Mouse (Mus musculus): ENCODE results near the gene Sebox. TPM values are rescaled to one million over a fixed set of nuclear protein-coding genes. Genes with fewer than 3 reads are reported as not detected.

Sebox gene
- polyA plus RNA-seq, 1 experiment, result 14.7 TPM

DNA sequence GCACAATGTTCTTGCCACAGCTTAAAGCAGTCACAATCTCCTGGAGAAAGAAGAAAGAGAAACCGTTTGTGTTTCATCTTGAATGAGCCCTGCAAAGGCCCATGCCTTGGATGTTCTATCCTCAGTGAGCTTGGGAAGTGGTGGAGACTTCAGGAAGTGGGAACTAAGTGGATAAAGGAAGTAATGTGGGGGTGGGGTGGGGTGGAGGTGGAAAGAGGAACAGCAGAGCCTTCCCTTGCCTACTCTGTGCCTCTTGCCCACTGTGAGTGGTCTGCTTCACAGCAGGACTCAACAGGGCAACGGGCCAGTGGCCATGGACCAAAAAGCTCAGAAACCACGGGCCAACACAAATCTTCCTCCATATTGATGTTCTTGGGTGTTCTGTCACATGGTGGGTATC lies 28.0 kb upstream of the Sebox start:
- no peak for DNase-seq
- H3K27ac ChIP-seq (ENCODE audit: insufficient read depth, low read length), result no peak overlapping the region
- 44% methylated on average over 3 of the region's 3 CpGs for WGBS
- H3K4me1 ChIP-seq (ENCODE audit: control insufficient read depth, insufficient read depth, low read length), result no peaks in the 10 kb centered on the region; the same call in 1 of the 2 replicates
- no peak for TF ChIP-seq CTCF (IDR thresholded peaks at IDR 0.05; ENCODE audit: borderline replicate concordance, insufficient read depth, low read depth, low read length)
- no peak for TF ChIP-seq POLR2A (IDR thresholded peaks at IDR 0.05; ENCODE audit: borderline replicate concordance, insufficient read depth, low read length)
- no peak overlapping the region for H3K4me3 ChIP-seq (replicated peaks; ENCODE audit: insufficient read depth, low read depth, low read length)
- H3K27me3 ChIP-seq (ENCODE audit: control insufficient read depth, insufficient read depth, low read length), result no peaks in the 10 kb centered on the region

- no peak for TF ChIP-seq CTCF (IDR thresholded peaks at IDR 0.05; ENCODE audit: borderline replicate concordance, insufficient read depth, low read depth, low read length)
- no peak for TF ChIP-seq POLR2A (IDR thresholded peaks at IDR 0.05; ENCODE audit: borderline replicate concordance, insufficient read depth, low read length)
These were observed 19.6 kb upstream of the Sebox start for GRCm38 (mm10) chr11:78483639-78484038.

DNA sequence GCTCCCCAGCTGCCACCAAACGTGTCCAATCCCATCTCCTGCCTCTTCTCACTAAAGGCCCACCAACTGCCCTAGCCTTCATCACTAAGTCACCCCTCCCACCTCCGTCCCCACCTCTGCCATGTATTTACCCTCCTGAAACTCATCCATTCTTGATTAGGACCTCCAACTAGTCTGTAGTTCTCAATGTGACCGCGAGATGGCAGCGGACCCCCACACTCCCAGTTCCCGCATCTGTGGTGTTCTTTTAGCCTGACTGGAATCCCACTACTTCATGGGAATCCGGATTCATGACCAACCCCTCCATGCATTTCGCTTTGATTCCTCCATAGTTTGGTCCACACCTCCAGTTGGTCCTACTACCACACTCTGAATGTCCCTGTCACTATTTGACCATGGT lies 15.1 kb upstream of the Sebox start:
- 2% methylated on average over 8 of the region's 8 CpGs for WGBS
- Histone ChIP-seq H3K4me1 (ENCODE audit: control insufficient read depth, insufficient read depth, low read length) (no peaks in the 10 kb centered on the region), H3K4me3 (replicated peaks; ENCODE audit: insufficient read depth, low read depth, low read length) (no peak overlapping the region), H3K27ac (ENCODE audit: insufficient read depth, low read length) (no peak overlapping the region), H3K27me3 (ENCODE audit: control insufficient read depth, insufficient read depth, low read length) (no peaks in the 10 kb centered on the region)
- TF ChIP-seq CTCF (IDR thresholded peaks at IDR 0.05; ENCODE audit: borderline replicate concordance, insufficient read depth, low read depth, low read length), result peak; percentile 96
- TF ChIP-seq POLR2A (IDR thresholded peaks at IDR 0.05; ENCODE audit: borderline replicate concordance, insufficient read depth, low read length), result no peak
- peak; percentile 74 to 88 for DNase-seq

More at GRCm38 (mm10) chr11:78483639-78484038, 19.6 kb upstream of the Sebox start:
- Histone ChIP-seq H3K27me3 (ENCODE audit: control insufficient read depth, insufficient read depth, low read length) (no peaks in the 10 kb centered on the region), H3K27ac (ENCODE audit: insufficient read depth, low read length) (no peak overlapping the region), H3K4me1 (ENCODE audit: control insufficient read depth, insufficient read depth, low read length) (no peaks in the 10 kb centered on the region), H3K4me3 (replicated peaks; ENCODE audit: insufficient read depth, low read depth, low read length) (no peak overlapping the region)
- 80% methylated on average over 7 of the region's 7 CpGs for WGBS
- no peak for DNase-seq

DNA sequence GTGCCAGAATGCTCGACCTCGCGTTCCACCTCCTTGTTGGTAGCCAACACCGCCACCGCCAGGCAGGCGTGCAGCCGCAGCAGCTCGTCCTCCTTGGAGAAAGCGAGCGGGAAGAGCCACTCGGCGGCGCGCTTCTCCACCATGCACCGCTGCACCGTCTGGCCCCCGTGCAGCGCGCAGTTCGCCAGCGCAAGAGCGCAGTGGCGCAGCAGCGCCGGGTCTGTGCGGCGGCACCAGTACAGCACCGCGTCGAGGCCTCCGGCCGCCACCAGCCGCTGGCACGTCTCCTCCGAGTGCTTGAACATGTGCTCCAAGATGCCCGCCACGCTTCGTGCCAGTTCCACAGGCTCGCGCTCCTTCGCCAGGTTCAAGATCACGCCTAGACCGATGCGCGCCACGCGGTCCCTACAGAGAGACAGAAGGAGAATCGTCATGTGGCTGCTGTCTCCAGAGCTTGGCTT lies 12.4 kb upstream of the Sebox start:
- peak; percentile 73 to 74 for DNase-seq
- Histone ChIP-seq H3K27me3 (ENCODE audit: control insufficient read depth, insufficient read depth, low read length) (no peaks in the 10 kb centered on the region), H3K27ac (ENCODE audit: insufficient read depth, low read length) (no peak overlapping the region), H3K4me1 (ENCODE audit: control insufficient read depth, insufficient read depth, low read length) (peaks cover 3% of the 10 kb centered on the region; the same call in 1 of the 2 replicates), H3K4me3 (replicated peaks; ENCODE audit: insufficient read depth, low read depth, low read length) (peak overlapping the region; percentile 48)
- 2% methylated on average over 48 of the region's 48 CpGs for WGBS
- TF ChIP-seq POLR2A (IDR thresholded peaks at IDR 0.05; ENCODE audit: borderline replicate concordance, insufficient read depth, low read length) (peak; percentile 26; the same call in 1 of the 2 replicates), CTCF (IDR thresholded peaks at IDR 0.05; ENCODE audit: borderline replicate concordance, insufficient read depth, low read depth, low read length) (peak; percentile 23; the same call in 1 of the 2 replicates)

DNA sequence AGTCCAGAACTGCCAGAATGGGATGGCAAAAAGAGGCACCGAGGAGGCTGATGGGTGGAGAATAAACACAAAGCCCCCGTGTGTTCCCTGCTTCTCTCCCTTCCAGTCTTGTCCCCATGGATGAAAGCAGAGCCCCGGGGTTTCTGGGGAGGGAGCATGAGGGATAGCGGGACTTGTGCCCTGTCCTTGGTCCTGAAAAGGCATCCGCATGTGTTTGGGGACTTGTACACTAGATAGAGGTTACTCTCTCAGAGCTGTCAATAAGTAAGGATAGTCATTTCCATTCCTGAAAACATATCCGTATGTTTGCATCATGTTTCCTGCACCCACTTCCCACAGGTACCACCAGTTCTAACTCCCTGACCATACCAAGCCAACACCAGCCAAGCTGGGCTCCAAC lies 7.3 kb upstream of the Sebox start:
- peak in 1 of 2 experiments; percentile 39 for DNase-seq
- H3K27ac ChIP-seq (ENCODE audit: insufficient read depth, low read length), result no peak overlapping the region
- no peaks in the 10 kb centered on the region for H3K27me3 ChIP-seq (ENCODE audit: control insufficient read depth, insufficient read depth, low read length)
- peak overlapping the region; percentile 77 for H3K4me3 ChIP-seq (replicated peaks; ENCODE audit: insufficient read depth, low read depth, low read length)
- TF ChIP-seq POLR2A (IDR thresholded peaks at IDR 0.05; ENCODE audit: borderline replicate concordance, insufficient read depth, low read length) (no peak), CTCF (IDR thresholded peaks at IDR 0.05; ENCODE audit: borderline replicate concordance, insufficient read depth, low read depth, low read length) (no peak)
- peaks cover 3% of the 10 kb centered on the region; the same call in 1 of the 2 replicates for H3K4me1 ChIP-seq (ENCODE audit: control insufficient read depth, insufficient read depth, low read length)
- WGBS, result 16% methylated on average over 6 of the region's 6 CpGs

DNA sequence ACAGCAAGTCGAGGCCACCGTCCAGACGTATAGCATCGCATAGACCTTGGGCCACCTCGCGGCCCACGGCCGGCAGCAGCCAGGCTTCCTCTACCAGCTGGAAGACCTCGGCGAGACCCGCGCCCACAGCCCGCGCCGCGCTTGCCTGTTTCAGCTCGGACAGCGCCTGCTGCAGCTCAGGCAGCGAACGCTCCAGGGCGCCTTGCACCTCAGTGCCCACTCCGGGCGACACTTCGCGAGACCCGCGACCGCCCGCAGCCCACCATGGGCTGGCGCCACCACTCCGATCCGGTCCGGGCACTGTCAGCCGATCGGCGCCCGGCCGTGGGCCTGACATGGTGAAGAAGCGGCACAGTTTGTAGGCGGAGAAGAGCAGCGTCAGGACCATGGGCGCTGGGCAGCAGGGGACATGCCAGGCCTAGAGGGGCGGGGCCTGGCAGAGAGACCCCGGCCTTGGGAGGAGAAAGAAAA lies 6.1 kb upstream of the Sebox start:
- TF ChIP-seq POLR2A (IDR thresholded peaks at IDR 0.05; ENCODE audit: borderline replicate concordance, insufficient read depth, low read length) (no peak), CTCF (IDR thresholded peaks at IDR 0.05; ENCODE audit: borderline replicate concordance, insufficient read depth, low read depth, low read length) (no peak)
- no peaks in the 10 kb centered on the region for H3K27me3 ChIP-seq (ENCODE audit: control insufficient read depth, insufficient read depth, low read length)
- peak; percentile 71 to 76 for DNase-seq
- under 1% methylated on average over 44 of the region's 44 CpGs for WGBS
- H3K4me3 ChIP-seq (replicated peaks; ENCODE audit: insufficient read depth, low read depth, low read length), result peak overlapping the region; percentile 77
- H3K27ac ChIP-seq (ENCODE audit: insufficient read depth, low read length), result peak overlapping the region; percentile 75
- peaks cover 3% of the 10 kb centered on the region; the same call in 1 of the 2 replicates for H3K4me1 ChIP-seq (ENCODE audit: control insufficient read depth, insufficient read depth, low read length)

DNA sequence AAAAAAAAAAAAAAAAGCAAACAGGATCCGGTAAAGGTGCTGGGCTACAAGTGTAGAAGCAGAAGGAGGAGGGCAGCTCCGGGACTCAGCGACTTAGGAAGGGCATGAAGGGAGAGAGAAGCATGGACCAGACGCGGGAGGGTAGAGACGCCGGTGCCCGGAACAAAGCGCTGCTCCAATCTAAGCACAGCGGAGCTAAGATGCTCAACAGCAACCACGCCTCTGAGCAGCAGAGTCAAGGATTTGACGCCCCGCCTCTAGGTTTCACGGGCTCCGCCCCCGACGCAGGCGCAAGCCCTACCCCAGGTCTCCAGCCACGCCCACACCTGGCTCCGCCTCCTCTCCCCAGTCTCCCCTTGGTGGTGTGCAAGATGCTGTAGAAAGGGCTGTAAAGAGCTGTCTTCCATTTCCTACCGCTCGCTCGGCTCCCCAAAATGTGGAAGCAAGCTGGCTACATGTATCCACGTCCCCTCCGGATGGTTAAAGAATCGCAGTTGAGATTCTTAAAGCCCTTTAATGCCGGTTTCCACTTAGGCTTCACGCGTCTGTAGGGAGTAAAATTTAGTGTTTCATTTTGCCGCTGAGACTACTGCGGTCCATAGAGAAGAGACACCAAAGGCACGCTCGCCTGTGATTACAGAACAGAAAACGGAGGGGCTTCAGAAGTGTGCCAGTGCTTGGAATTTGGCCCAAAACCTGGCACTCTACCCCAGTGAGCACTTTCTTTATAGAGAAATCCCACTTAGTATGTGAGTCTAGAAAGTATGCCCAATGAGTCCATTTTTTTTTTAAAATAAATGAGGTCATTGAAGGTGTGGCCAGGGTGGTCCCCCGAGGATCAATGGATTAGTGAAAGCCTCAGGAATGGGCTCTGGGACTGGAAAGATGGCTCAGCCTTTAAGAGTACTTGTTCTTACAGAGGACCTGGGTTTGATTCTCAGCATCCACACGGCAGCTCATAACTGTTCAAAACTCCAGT lies 5.4 kb upstream of the Sebox start, which contains the start of gene Sarm1:
Gene Sarm1, minus strand, starts transcription at position 211 of the 979 bp plus-strand sequence.
- no peak for TF ChIP-seq CTCF (IDR thresholded peaks at IDR 0.05; ENCODE audit: borderline replicate concordance, insufficient read depth, low read depth, low read length)
- TF ChIP-seq POLR2A (IDR thresholded peaks at IDR 0.05; ENCODE audit: borderline replicate concordance, insufficient read depth, low read length), result peak; percentile 94
- WGBS, result 2% methylated on average over 36 of the region's 36 CpGs

More for the DNA sequence above, 5.4 kb upstream of the Sebox start, which contains the start of gene Sarm1:
- DNase-seq, result peak; percentile 98
- Histone ChIP-seq H3K27ac (ENCODE audit: insufficient read depth, low read length) (peak within 1 kb of the TSS; percentile 75), H3K27me3 (ENCODE audit: control insufficient read depth, insufficient read depth, low read length) (no peaks in the 10 kb centered on the region), H3K4me1 (ENCODE audit: control insufficient read depth, insufficient read depth, low read length) (peaks cover 8% of the 10 kb centered on the region; the same call in 1 of the 2 replicates), H3K4me3 (replicated peaks; ENCODE audit: insufficient read depth, low read depth, low read length) (peak within 1 kb of the TSS; percentile 77)
